9 mouse cellular contexts compared by ENCODE assay signal in genomic region chr9:60999001-60999529, GRCm38 (mm10).
DNase-seq lines count a peak whose midpoint lies in the region; ATAC-seq and TF ChIP-seq lines count a peak whose summit lies in the region.
"Had no signal": no experiment of that assay in that cellular context is flagged by ENCODE, and none has a peak within 500 bp of the region (broad histone marks: within the 10 kb centered on the region; RNA-seq: fewer than 3 reads in every experiment).

No protein-coding gene starts in this region.

- peaks cover 8% of the 10 kb centered on the region for H3K4me1 ChIP-seq in small intestine, adult 2 months (ENCODE audit: control insufficient read depth, insufficient read depth, insufficient read length, low read length)

- intact Hi-C loops in gastrocnemius, adult 2 months (cut with DNase I) = no loop called here

- peak; percentile 18; the same call in 1 of the 2 replicates for TF ChIP-seq CTCF in gastrocnemius, adult 2 months (IDR thresholded peaks at IDR 0.05)
- TF ChIP-seq CTCF in small intestine, adult 2 months (IDR thresholded peaks at IDR 0.05; ENCODE audit: extremely low read depth, insufficient read length, insufficient replicate concordance, low read depth, low read length) = peak; percentile 50; the same call in 1 of the 2 replicates

- H3K36me3 ChIP-seq in small intestine, adult 2 months (ENCODE audit: control insufficient read depth, insufficient read depth, low read length) = no peaks in the 10 kb centered on the region
- H3K36me3 ChIP-seq: limb, embryonic 13.5 days had no signal

- no peak for DNase-seq in gastrocnemius, adult 2 months
- no peak for DNase-seq in gastrocnemius, postnatal 10 days
- DNase-seq in right cerebral cortex, postnatal 4 days = peak; percentile 11
- no peak for DNase-seq in right cerebral cortex, postnatal 25 days
- no peak for DNase-seq in frontal cortex, postnatal 14 days (ENCODE audit: low spot score in 2 of 2)
- no peak for DNase-seq in testis, postnatal 14 days (ENCODE audit: low spot score)

- 32% methylated on average over 6 of the region's 6 CpGs for WGBS in small intestine, adult 2 months

- H3K4me3 ChIP-seq in gastrocnemius, adult 2 months = no peak overlapping the region
- no peak overlapping the region for H3K4me3 ChIP-seq in small intestine, adult 2 months (ENCODE audit: low read depth, low read length)
- H3K4me3 ChIP-seq: limb, embryonic 13.5 days had no signal

- H3K27me3 ChIP-seq in small intestine, adult 2 months (ENCODE audit: control insufficient read depth, insufficient read depth, low read length) = no peaks in the 10 kb centered on the region

- peak; percentile 86 for ATAC-seq in inflammation-experienced regulatory T-cells, adult 6 months

- no peak overlapping the region for H3K27ac ChIP-seq in gastrocnemius, adult 2 months
- peak overlapping the region; percentile 18; the same call in 1 of the 2 replicates for H3K27ac ChIP-seq in small intestine, adult 2 months (ENCODE audit: insufficient read depth, low read depth, low read length)
- H3K27ac ChIP-seq: limb, embryonic 13.5 days had no signal

- TF ChIP-seq POLR2A in small intestine, adult 2 months (IDR thresholded peaks at IDR 0.05; ENCODE audit: low read depth, low read length) = no peak
